Mouse (Mus musculus) mesoderm, embryonic 11.5 days (tissue): ENCODE measurements at regions not wholly inside any gene's neighbourhood (a gene's known extent, or its start where the extent isn't known, plus 50 kb on each side); places are given as distances from the start of the nearest gene placed in this dataset.
A peak's percentile ranks its signal among the peaks of the same experiment; 100 is the strongest.
"Not testable (repeated sequence)": the region's sequence is repeated elsewhere in the genome, so short reads cannot be mapped to it uniquely, and the experiment has no call there.

Experiments
- DNase-seq: peaks from one replicate; pipeline ENCODE4 v3.0.0-alpha.2; 2012; ENCODE audit warnings: low read depth, low spot score

DNA sequence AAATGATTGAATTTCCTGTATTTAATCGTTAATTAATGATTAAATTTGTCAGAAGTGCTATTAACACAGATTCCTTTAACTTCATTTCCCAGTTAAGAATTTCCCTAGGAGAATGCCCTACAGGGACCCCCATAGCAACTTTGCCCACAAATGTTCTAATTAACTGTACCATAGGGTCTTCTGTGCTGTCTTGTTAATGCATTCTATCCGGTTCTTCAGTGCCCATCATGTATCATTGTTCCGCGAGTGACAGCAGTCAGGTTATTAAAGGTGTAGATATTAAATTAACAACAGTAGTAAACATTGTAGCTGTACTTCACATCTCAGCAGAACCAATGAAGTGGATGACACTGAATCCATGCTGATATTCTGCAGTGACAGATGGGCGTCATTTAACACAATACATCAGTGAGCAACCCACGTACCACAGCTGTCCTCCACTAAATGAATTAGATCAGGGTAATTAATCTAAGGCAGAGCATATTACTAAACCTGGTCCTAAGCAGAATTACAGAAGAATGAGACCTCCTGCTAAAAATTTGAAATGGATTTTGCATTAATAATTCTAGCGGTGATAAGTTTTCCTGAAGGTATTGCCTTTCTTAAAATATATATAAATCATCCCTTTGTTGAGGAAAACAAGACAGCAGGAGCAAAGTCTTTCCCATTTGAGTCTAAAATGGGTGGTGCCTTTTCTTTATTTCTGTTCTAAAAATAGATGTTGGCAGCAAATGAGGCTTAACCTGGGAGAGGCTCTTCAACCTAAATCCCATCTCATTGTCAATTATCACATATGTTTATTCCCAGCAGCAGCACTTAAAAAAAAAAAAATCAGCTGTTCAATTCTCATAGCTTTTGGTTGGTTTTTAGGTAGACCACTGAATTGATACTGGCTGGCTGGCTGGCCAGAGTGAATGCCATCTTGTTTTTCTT lies 872.3 kb downstream of the Nxph1 start:
- peak; percentile 27 for DNase-seq

DNA sequence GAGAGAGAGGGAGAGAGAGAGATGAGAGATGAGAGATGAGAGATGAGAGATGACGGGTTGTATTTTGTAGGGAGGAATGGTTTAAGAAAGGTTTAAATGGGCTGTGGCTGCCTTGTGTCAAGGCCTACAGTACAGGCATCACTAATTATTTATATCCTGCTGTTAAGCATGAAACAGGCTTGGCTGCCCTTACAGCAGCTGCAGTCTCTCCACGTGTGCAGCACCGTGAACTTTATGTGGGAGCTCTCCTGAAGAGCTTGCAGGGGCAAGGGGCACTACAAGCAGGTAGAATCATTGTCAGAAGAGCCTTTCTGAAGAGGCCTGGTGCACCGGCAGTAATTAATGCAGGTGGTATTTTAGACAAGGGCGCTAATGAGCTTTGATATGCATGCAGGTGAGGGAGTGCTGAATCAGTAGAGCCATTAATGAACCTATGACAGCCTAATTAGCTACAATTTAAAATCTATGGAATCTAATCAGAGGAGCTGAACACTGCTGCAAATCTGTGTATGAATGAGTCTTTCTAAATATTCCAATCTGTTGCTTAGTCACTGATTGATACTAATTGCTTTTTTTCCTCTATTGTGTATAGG lies 886.7 kb downstream of the Nxph1 start:
- DNase-seq = peak; percentile 1

GRCm38 (mm10) chr6:9842391-9842790 lies 894.2 kb downstream of the Nxph1 start:
- DNase-seq = no peak

DNA sequence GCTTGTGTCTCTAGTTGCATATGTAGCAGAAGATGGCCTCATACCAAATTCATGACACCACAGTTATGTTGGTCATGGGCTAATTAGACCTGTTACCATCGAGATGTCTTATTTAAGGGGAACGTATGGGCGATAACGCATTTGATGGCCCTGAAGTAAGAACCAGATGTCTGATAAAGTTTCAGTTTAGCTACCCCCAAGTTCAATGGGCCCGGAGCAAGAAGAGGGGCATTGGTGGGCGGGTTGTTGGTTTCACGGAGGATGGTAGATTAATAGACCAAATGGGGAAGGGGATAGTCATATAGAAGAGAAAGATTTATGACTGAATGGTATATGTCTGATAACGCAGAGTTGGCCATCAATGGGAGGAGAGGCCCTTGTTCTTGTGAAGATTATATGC lies 941.6 kb downstream of the Nxph1 start:
- not testable (repeated sequence) for DNase-seq
